Mouse (Mus musculus) testis, adult 2 months (tissue): ENCODE measurements around the gene Lgals12.
A peak's percentile ranks its signal among the peaks of the same experiment; 100 is the strongest.

Experiments
- CTCF ChIP-seq: fragments of 200-500 bp; IDR thresholded peaks from 2 replicates; pipeline ENCODE4 v1.5.1; 2012; ENCODE audit warnings: low read depth, mild to moderate bottlenecking, inconsistent platforms, low read length, moderate library complexity; ENCODE audit not compliant: control insufficient read depth, insufficient read depth, insufficient replicate concordance
- POLR2A ChIP-seq: fragments of 200-500 bp; IDR thresholded peaks from 2 replicates; pipeline ENCODE4 v1.6.1; 2012; ENCODE audit warnings: low read depth, mild to moderate bottlenecking, inconsistent platforms, low read length, moderate library complexity; ENCODE audit not compliant: control insufficient read depth

DNA sequence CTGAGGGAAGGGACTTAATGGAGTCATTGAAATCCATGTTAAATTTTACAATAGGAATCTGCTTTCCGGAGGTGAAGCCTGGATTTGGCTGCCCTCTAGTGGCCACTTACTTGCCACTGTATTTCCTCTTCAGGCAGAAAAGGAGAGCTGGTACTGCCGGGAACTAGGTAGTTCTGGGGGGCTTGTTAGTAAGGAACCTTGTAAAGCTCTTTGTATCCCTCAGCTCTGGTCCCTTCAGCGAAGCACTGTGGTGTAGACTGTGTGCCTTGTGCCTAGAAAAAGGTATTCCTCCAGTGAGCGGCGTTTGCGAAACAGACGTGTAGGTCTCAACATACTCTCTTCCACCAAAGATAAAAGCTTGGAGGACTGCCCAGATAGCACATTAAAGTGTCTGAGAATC lies 10.7 kb upstream of the Lgals12 start:
- TF ChIP-seq CTCF (peak; percentile 28; the same call in 1 of the 2 replicates), POLR2A (no peak)
